Mouse (Mus musculus): ENCODE data around the gene Gm3411.
"Not testable (repeated sequence)": the region's sequence is repeated elsewhere in the genome, so short reads cannot be mapped to it uniquely, and the experiment has no call there.

Gm3411 gene

DNA sequence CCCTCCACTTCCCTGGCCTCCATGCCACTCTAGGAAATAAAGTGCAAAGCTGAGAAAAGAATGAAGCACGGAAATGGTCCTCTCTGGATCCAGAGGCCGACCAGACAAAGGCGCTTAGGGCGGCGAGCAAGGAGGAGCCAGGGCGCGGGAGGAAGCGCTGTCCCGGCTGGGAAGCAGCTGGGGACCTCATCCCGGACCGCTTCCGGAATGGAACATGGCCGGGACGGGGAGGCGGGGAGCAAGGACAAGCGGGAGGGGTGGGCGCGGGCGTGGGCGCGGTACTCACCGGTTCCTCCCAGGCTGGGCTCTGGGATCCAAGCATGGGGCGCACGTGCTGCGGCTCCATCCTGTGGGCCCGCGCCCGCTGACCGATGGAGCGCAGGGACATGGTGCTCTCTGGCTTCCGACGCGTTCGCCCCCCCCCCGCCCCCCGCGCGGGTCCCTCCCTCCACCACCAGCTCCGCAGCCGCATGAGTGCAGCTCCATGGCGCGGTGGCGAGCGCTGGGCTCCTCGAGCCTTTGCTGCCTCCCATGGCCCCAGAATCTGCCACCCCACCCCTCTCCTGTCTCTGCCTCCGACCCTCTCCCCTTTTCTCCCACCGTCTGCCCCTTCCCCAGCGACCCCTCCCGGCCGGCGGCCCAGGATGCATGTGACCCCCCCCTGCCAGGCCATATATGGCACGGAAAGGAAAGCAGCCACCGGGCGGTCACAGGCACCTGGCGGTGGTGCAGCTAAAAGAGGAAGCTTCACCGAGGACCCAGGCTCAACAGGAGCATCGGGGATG, at the start of gene Gm3411:
Gene Gm3411, minus strand, starts transcription at position 320 of the 785 bp plus-strand sequence.
- DNase-seq (ENCODE audit: low read depth), result not testable (repeated sequence)

DNA sequence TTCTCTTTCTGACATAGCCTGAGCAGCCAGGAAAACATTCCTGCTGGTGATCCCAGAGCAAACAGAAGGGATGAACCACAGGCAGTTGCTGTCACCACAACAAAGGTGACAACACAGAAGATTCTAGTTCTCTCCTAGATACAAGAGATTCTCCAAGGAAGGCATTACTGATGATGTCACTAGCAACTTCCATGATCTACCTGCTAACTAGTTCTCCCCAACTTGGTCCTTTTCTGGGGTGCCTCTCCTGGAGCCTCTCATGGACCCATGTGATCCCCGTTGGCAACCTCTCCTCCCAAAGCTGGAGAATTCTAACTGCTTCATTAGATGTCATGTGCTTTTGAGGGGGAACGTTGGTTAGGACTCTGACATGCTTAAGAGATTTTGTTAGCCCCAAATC, 17.7 kb upstream of the Gm3411 start, which contains the start of gene Gm21103:
Gene Gm21103, minus strand, starts transcription at position 101 of the 400 bp plus-strand sequence.
- DNase-seq (ENCODE audit: low read depth), result not testable (repeated sequence)

DNA sequence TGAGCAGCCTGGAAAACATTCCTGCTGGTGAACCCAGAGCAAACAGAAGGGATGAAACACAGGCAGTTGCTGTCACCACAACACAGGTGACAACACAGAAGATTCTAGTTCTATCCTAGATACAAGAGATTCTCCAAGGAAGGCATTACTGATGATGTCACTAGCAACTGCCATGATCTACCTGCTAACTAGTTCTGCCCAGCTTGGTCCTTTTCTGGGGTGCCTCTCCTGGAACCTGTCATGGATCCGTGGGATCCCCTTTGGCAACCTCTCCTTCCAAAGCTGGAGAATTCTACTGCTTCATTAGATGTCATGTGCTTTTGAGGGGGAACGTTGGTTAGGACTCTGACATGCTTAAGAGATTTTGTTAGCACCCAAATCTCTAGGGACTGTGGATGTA, 67.9 kb downstream of the Gm3411 start, which contains the start of gene Gm21560:
Gene Gm21560, minus strand, starts transcription at position 101 of the 400 bp plus-strand sequence.
- DNase-seq (ENCODE audit: low read depth), result not testable (repeated sequence)

Measured in naive thymus-derived CD4-positive, alpha-beta T cell, adult 2 months (primary cell).